Mouse (Mus musculus) liver, embryonic 14 days (tissue): ENCODE results near the gene Cldn34d. TPM values are rescaled to one million over a fixed set of nuclear protein-coding genes. Genes with fewer than 3 reads are reported as not detected.

Experiments
- polyA plus RNA-seq: library from polyadenylated mRNA; depleted of rRNA; stranded (reverse); fragments of >200 nt; gene quantifications from 2 replicates; pipeline ENCODE4 v1.2.3, GENCODE M21; 2012; rRNA removed

Gene Cldn34d
- polyA plus RNA-seq, result not detected in 2 replicates

DNA sequence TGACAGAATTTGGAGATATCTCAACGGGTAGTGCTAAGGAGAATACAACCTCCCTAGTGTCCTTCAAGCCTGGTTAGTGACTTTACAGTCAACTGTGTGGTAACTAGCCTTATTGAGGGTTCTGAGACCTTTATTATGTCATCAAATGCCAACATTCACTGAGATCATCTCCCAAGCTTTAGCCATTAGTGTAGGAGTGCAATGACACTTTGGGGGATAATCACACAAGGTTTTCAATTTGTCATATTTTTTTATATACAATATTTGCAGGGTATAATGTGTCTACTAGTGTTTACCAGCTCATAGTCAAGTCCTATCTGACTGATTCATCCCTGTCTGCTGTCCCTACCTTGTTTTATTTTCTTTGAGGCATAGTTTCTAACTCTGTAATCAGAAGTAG lies at the start of gene Cldn34d:
Gene Cldn34d (minus strand): TSS at position 101 of the 400 bp plus-strand sequence.

Other genes starting within 250 kb of the Cldn34d start
- not detected in 2 replicates for gene Cldn34b4, start 209.6 kb downstream of the Cldn34d start, polyA plus RNA-seq